Mouse (Mus musculus) midbrain, embryonic 14.5 days (tissue): ENCODE measurements around the gene Cdk9. TPM values are rescaled to one million over a fixed set of nuclear protein-coding genes. Genes with fewer than 3 reads are reported as not detected.

Experiments
- ATAC-seq: fragments of 200-750 bp; cut with Nextera tagmentation; 2 replicates; pipeline ENCODE4 v1.8.0; 2017; ENCODE audit warnings: moderate number of reproducible peaks, moderate library complexity; ENCODE audit not compliant: low FRiP score, low TSS enrichment
- DNase-seq: peaks from one replicate; pipeline ENCODE4 v3.0.0-alpha.2; 2015
- H3K27ac ChIP-seq: fragments of 300-500 bp; sonication (generic); replicated peaks from 2 replicates; pipeline ENCODE4 v1.5.1; 2014; ENCODE audit warnings: mild to moderate bottlenecking, low read depth, low read length, moderate library complexity
- H3K27me3 ChIP-seq: fragments of 300-500 bp; sonication (generic); 2 replicates; pipeline ENCODE4 v1.6.1; 2014; ENCODE audit warnings: low read length, control low read depth, mixed read lengths; ENCODE audit not compliant: control insufficient read depth, insufficient read depth
- H3K36me3 ChIP-seq: fragments of 300-500 bp; sonication (generic); 2 replicates; pipeline ENCODE4 v1.6.1; 2014; ENCODE audit warnings: low read length, control low read depth; ENCODE audit not compliant: control insufficient read depth, insufficient read depth
- H3K4me1 ChIP-seq: fragments of 300-500 bp; sonication (generic); 2 replicates; pipeline ENCODE4 v1.6.1; 2014; ENCODE audit warnings: mild to moderate bottlenecking, antibody characterized with exemption, low read length, control low read depth; ENCODE audit not compliant: control insufficient read depth, insufficient read depth
- H3K4me2 ChIP-seq: fragments of 300-500 bp; sonication (generic); 2 replicates; pipeline ENCODE4 v1.6.1; 2014; ENCODE audit warnings: mild to moderate bottlenecking, low read length, moderate library complexity
- H3K4me3 ChIP-seq: fragments of 300-500 bp; sonication (generic); replicated peaks from 2 replicates; pipeline ENCODE4 v1.5.1; 2014; ENCODE audit warnings: low read depth, low read length
- H3K9ac ChIP-seq: fragments of 300-500 bp; sonication (generic); replicated peaks from 2 replicates; pipeline ENCODE4 v1.6.1; 2014; ENCODE audit warnings: mild to moderate bottlenecking, low read length, moderate library complexity
- H3K9me3 ChIP-seq: fragments of 300-500 bp; sonication (generic); 2 replicates; pipeline ENCODE4 v1.6.1; 2016; ENCODE audit warnings: low read length, control low read depth, mixed read lengths; ENCODE audit not compliant: control insufficient read depth
- WGBS: fragments of 180-500 bp; shearing (Covaris S2); extraction: QIAGEN DNeasy Blood & Tissue Kit; methylation state at CpG from one replicate; pipeline ENCODE4 v1.1.7; 2014; 5-methylcytosine and 5-hydroxymethylcytosine counted together
- polyA plus RNA-seq: library from polyadenylated mRNA; unstranded; fragments of >200 nt; fragmentation: Nextera tagmentation; extraction: Ambion mirVana; gene quantifications from 2 replicates; pipeline ENCODE4 v1.2.1, GENCODE M21; 2014

The Cdk9 gene
- polyA plus RNA-seq, 1 experiment from 2014 or later: 61.4 TPM

DNA sequence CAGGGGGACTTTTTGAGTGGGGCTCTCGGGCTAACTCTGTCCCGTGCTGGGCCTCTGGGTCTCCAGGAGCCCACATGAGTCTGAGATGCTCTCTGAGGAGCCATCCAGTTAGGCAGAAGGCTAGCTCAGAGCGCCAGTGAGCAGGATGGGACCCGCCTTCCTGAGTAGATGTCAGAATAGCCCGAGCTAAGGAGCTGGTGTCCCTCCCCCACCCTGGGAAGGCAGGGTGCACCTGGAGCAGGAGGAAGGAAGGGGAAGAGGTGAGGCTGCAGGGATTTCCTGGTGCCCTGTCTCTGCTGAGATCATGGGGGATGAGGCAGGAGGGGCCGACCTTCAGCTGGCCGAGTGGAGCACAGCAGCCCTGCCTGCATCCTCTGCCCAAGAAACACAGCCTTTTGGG lies 15.6 kb upstream of the Cdk9 start:
- WGBS: 64% methylated on average over 7 of the region's 7 CpGs
- DNase-seq (no peak), ATAC-seq (no peak)
- no peak overlapping the region for H3K4me3 ChIP-seq
- no peak overlapping the region for H3K9ac ChIP-seq
- no peaks in the 10 kb centered on the region for H3K36me3 ChIP-seq
- H3K9me3 ChIP-seq: no peaks in the 10 kb centered on the region
- H3K4me2 ChIP-seq: peak overlapping the region; percentile 19; the same call in 1 of the 2 replicates
- H3K27me3 ChIP-seq: no peaks in the 10 kb centered on the region
- H3K4me1 ChIP-seq: 0 out of 2 replicates have a peak, but pooled peaks cover 3% of the 10 kb centered on the region
- no peak overlapping the region for H3K27ac ChIP-seq

DNA sequence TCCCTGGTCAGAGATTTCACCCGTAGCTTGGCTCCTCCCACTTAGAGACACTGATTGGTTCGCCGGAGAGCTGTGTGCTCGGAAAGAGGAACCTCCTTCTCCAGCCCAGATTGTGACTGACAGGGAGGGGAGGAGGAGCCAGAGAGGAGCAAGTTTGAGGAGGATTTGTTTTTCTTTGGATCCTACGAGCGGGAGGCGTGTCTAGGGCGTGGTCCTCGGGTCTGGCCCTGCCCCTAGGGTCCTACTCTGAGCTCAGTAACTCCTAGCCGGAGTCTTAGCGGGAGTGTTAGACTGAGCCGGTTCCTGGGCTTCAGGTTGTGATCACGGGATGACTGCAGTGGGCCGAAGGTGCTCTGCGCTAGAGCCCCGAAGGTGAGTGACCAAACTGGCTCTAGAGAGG lies 14.6 kb upstream of the Cdk9 start:
- no peaks in the 10 kb centered on the region for H3K36me3 ChIP-seq
- H3K4me2 ChIP-seq: peak overlapping the region; percentile 51
- H3K9ac ChIP-seq: no peak overlapping the region
- 0 out of 2 replicates have a peak, but pooled peaks cover 3% of the 10 kb centered on the region for H3K4me1 ChIP-seq
- H3K27me3 ChIP-seq: no peaks in the 10 kb centered on the region
- ATAC-seq (peak; percentile 90), DNase-seq (peak; percentile 91)
- H3K27ac ChIP-seq: no peak overlapping the region
- WGBS: under 1% methylated on average over 16 of the region's 16 CpGs
- peak overlapping the region; percentile 25 for H3K4me3 ChIP-seq
- H3K9me3 ChIP-seq: no peaks in the 10 kb centered on the region

DNA sequence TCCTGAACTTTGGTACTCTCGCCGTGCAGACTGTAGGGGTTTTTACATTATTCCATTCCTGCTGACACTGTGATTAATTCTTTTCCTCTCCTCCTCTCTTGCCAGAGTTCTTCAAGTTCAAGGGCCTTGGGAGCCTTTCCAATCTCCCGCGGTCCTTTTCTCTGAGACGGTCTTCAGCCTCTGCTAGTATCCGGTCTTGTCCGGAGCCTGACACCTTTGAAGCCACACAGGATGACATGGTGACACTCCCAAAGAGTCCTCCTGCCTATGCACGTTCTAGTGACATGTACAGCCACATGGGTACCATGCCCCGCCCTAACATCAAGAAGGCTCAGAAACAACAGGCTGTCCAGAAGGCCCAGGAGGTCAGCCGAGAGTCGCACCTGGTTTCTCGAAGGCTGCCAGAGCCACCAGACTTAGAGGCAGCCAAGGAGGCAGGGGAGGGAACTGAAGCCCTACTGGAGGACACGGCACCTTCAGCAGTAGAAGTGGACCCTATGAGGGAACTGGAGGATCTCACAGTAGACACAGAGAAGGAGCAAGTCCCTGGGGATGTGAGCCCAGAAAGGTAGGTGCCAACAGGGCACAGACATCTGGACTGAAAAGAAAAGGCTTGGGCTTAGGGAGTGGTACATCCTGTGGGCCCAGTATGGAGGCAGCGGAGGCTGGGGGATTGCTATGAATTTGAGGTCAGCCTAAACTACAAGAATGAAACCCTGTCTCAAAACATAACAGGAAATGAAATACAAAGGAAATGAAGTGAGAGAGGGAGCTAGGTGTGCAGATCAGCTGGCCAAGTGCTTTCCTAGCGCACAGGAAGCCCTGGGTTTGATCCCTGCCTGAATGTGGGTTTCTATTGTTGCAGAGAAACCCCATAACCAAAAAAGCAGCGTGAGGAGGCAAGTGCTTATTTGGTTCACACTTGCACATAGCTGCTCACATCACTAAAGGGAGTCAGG lies 12.2 kb upstream of the Cdk9 start:
- WGBS: 86% methylated on average over 16 of the region's 16 CpGs
- ATAC-seq: no peak

DNA sequence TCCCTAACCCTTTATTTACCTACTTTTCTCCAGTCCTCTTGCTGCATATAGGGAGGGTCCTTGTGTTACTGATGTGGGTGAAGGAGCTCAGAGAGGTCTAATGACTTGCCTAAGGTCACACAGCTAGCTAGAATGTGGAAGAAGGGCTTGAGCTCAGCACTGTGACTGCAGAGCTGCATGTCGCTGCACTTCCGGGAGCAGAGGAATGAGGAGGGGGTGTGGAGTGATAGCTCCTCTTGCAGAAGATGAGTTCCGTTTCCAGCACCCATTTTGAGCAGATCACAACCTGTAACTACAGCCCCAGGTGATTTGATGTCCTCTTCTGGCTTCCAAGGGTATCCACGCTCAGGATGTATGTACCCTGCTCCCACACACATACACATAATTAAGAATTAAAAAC lies 11.3 kb upstream of the Cdk9 start:
- ATAC-seq: no peak
- no peak overlapping the region for H3K4me2 ChIP-seq
- WGBS: 80% methylated on average over 4 of the region's 4 CpGs

More for the DNA sequence above, 12.2 kb upstream of the Cdk9 start:
- Histone ChIP-seq H3K9ac (no peak overlapping the region), H3K4me1 (0 out of 2 replicates have a peak, but pooled peaks cover 3% of the 10 kb centered on the region), H3K9me3 (no peaks in the 10 kb centered on the region), H3K4me3 (no peak overlapping the region), H3K36me3 (no peaks in the 10 kb centered on the region), H3K4me2 (no peak overlapping the region), H3K27ac (no peak overlapping the region), H3K27me3 (no peaks in the 10 kb centered on the region)
- DNase-seq: no peak

DNA sequence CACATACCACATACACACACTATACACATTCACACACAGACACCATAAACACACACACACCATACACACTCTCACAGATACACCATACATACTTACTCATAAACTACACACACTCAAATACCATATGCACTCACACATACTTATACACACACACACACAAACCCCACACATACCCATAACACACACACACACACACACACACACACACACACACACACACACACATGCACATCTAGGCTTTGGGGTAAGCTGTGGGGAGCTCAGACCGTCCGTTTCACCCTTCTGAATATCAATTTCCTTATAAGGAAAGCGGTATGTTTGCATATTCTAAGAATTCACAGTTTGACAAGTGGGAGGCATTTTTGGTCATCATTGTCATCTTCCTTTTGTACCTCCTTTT lies 9.7 kb upstream of the Cdk9 start:
- 0 out of 2 replicates have a peak, but pooled peaks cover 3% of the 10 kb centered on the region for H3K4me1 ChIP-seq
- no peak for ATAC-seq

More for the DNA sequence above, 11.3 kb upstream of the Cdk9 start:
- no peaks in the 10 kb centered on the region for H3K27me3 ChIP-seq
- no peaks in the 10 kb centered on the region for H3K36me3 ChIP-seq
- DNase-seq: no peak
- H3K4me1 ChIP-seq: 0 out of 2 replicates have a peak, but pooled peaks cover 3% of the 10 kb centered on the region
- no peak overlapping the region for H3K27ac ChIP-seq
- no peak overlapping the region for H3K4me3 ChIP-seq
- no peaks in the 10 kb centered on the region for H3K9me3 ChIP-seq
- H3K9ac ChIP-seq: no peak overlapping the region

DNA sequence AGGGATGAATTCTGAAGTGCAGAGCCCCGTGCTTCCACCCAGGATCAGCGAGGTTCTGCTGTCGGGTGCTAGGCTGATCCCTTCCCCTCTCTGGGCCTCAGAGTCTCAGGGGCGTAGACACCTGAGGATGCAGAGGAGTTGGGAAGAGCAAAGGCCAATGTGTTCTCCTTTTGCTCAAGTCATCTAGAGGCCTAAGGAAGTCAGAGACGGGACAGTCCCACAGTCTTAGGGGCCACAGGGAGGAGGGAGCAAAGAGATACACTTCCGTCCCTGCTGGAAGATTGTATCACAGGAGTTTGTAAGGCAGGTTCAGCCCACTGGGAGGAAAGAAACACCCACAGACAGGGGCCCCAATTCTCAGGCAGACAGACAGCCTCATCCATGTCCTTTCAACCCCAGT lies 9.2 kb upstream of the Cdk9 start:
- Histone ChIP-seq H3K4me3 (no peak overlapping the region), H3K27me3 (no peaks in the 10 kb centered on the region), H3K9ac (no peak overlapping the region), H3K4me1 (0 out of 2 replicates have a peak, but pooled peaks cover 2% of the 10 kb centered on the region), H3K36me3 (no peaks in the 10 kb centered on the region), H3K4me2 (no peak overlapping the region), H3K9me3 (no peaks in the 10 kb centered on the region), H3K27ac (no peak overlapping the region)
- WGBS: 68% methylated on average over 6 of the region's 6 CpGs
- DNase-seq (no peak), ATAC-seq (no peak)

More for the DNA sequence above, 9.7 kb upstream of the Cdk9 start:
- Histone ChIP-seq H3K4me3 (no peak overlapping the region), H3K36me3 (no peaks in the 10 kb centered on the region), H3K9me3 (no peaks in the 10 kb centered on the region), H3K9ac (no peak overlapping the region), H3K4me2 (no peak overlapping the region), H3K27ac (no peak overlapping the region), H3K27me3 (no peaks in the 10 kb centered on the region)
- 81% methylated on average over 3 of the region's 3 CpGs for WGBS
- no peak for DNase-seq

DNA sequence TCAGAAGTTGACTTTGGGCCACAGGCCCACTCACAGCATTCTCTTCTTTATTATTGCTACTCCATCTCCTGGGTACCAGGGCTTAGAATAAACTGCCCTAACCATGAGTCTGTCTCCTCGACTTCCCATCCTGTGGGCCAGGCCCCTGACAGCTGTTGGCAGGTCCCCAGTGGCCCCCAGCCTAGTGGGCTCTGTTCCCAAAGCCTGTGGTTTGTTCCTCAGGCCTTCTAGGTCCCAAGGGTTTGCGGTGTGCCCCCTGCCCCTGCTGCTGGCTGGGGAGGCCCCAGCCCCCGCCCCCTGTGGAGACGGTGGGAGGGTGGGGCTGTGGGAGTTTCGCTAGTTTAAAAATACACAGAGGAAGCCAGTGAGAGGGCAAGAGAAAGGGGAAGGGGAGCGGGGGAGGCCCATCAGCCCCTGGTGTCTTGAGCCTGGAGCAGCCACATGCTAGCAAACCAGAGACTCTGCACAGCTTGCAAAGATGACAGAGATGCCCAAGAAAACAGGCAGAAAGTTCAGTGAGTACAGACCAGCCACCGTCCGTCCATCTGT lies 7.9 kb upstream of the Cdk9 start, which contains the start of gene Sh2d3c:
Gene Sh2d3c (plus strand): TSS at position 375 of the 549 bp plus-strand sequence.
- Histone ChIP-seq H3K4me2 (no peak within 1 kb of the TSS), H3K27me3 (no peaks in the 10 kb centered on the region), H3K4me1 (no peaks in the 10 kb centered on the region), H3K9ac (no peak within 1 kb of the TSS), H3K4me3 (no peak within 1 kb of the TSS), H3K36me3 (no peaks in the 10 kb centered on the region), H3K27ac (no peak within 1 kb of the TSS), H3K9me3 (no peaks in the 10 kb centered on the region)
- ATAC-seq (no peak), DNase-seq (no peak)
- 56% methylated on average over 8 of the region's 8 CpGs for WGBS

DNA sequence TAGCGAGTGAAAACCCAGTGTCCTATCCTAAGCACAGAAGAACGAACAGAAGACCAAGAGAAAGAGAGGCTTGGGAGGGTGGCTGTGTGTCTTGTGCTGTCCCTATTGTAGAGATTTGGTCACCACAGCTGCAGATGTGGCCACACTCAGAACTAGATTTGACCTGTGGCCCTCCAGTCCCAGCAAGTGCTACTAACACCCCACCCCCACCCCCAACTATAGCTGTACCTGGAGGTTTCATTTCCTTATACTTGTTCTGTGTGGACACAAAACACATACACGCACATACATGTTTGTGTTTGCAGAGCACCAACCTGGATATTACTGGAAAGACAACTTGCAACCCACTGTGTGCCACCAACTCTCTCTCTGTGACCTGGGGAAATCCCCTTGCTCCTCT lies 7.2 kb upstream of the Cdk9 start:
- 91% methylated on average over 3 of the region's 3 CpGs for WGBS
- ATAC-seq: no peak
- Histone ChIP-seq H3K4me1 (no peaks in the 10 kb centered on the region), H3K27me3 (no peaks in the 10 kb centered on the region), H3K9ac (no peak overlapping the region), H3K4me3 (no peak overlapping the region), H3K36me3 (no peaks in the 10 kb centered on the region), H3K9me3 (no peaks in the 10 kb centered on the region), H3K27ac (no peak overlapping the region), H3K4me2 (no peak overlapping the region)
- no peak for DNase-seq
